Mouse (Mus musculus) kidney, adult 8-10 months (tissue): Measurements from ENCODE around the gene Metap2.
"Not testable (repeated sequence)": the region's sequence is repeated elsewhere in the genome, so short reads cannot be mapped to it uniquely, and the experiment has no call there.

ENCODE experiments used
- DNase-seq, 2 experiments: peaks; one replicate each; pipeline ENCODE4 v3.0.0; 2022

The Metap2 gene

GRCm38 (mm10) chr10:93834394-93834745 lies 62.5 kb downstream of the Metap2 start:
- no peak for DNase-seq

- peak in 1 of 2 experiments; percentile 35 for DNase-seq
Observed at GRCm38 (mm10) chr10:93833699-93834393, 63.0 kb downstream of the Metap2 start.

- DNase-seq = no peak
Observed at GRCm38 (mm10) chr10:93833370-93833698, 63.6 kb downstream of the Metap2 start.

GRCm38 (mm10) chr10:93832811-93833210 lies 64.1 kb downstream of the Metap2 start:
- DNase-seq = no peak

GRCm38 (mm10) chr10:93831730-93832574 lies 64.9 kb downstream of the Metap2 start:
- no peak for DNase-seq

- no peak for DNase-seq
Observed at GRCm38 (mm10) chr10:93830931-93831729, 65.8 kb downstream of the Metap2 start, which contains the start of gene Usp44. Gene Usp44, plus strand, starts transcription at chr10:93831555.

- DNase-seq = no peak
Observed at GRCm38 (mm10) chr10:93829898-93830831, 66.7 kb downstream of the Metap2 start.

GRCm38 (mm10) chr10:93818661-93819060 lies 78.2 kb downstream of the Metap2 start:
- peak; percentile 49 to 78 for DNase-seq

GRCm38 (mm10) chr10:93813755-93814154 lies 83.1 kb downstream of the Metap2 start:
- DNase-seq = no peak

- peak; percentile 47 to 80 for DNase-seq
Observed at GRCm38 (mm10) chr10:93812774-93813415, 84.0 kb downstream of the Metap2 start.

- no peak for DNase-seq
Observed at GRCm38 (mm10) chr10:93812098-93812497, 84.8 kb downstream of the Metap2 start.

GRCm38 (mm10) chr10:93810590-93811185 lies 86.2 kb downstream of the Metap2 start:
- DNase-seq = no peak

- DNase-seq = not testable (repeated sequence)
Observed at GRCm38 (mm10) chr10:93809438-93809837, 87.5 kb downstream of the Metap2 start.
